Mouse (Mus musculus) naive thymus-derived CD4-positive, alpha-beta T cell, adult 2 months (primary cell): ENCODE measurements around the gene Atad1.
"Not testable (repeated sequence)": the region's sequence is repeated elsewhere in the genome, so short reads cannot be mapped to it uniquely, and the experiment has no call there.

Experiments used
- DNase-seq: peaks from one replicate; pipeline ENCODE4 v3.0.0-alpha.2; 2011; ENCODE audit warnings: low read depth

Atad1 gene

GRCm38 (mm10) chr19:32749425-32749824 is 9.8 kb upstream of the Atad1 start:
- DNase-seq, result peak; percentile 63

- DNase-seq, result no peak
Observed at GRCm38 (mm10) chr19:32740641-32741345, 1.2 kb upstream of the Atad1 start.

- no peak for DNase-seq
Observed at GRCm38 (mm10) chr19:32737844-32738243, 1.7 kb downstream of the Atad1 start.

- DNase-seq, result no peak
Observed at GRCm38 (mm10) chr19:32732922-32733321, 6.7 kb downstream of the Atad1 start.

- DNase-seq, result no peak
Observed at GRCm38 (mm10) chr19:32729785-32730184, 9.8 kb downstream of the Atad1 start.

GRCm38 (mm10) chr19:32726451-32727325 is 12.9 kb downstream of the Atad1 start:
- DNase-seq, result peak; percentile 46

GRCm38 (mm10) chr19:32723817-32724216 is 15.8 kb downstream of the Atad1 start:
- DNase-seq, result no peak

GRCm38 (mm10) chr19:32720319-32720718 is 19.3 kb downstream of the Atad1 start:
- no peak for DNase-seq

- no peak for DNase-seq
Observed at GRCm38 (mm10) chr19:32717590-32717989, 22.0 kb downstream of the Atad1 start.

- DNase-seq, result no peak
Observed at GRCm38 (mm10) chr19:32715681-32716080, 23.9 kb downstream of the Atad1 start.

- DNase-seq, result peak; percentile 76
Observed at GRCm38 (mm10) chr19:32715201-32715600, 24.4 kb downstream of the Atad1 start.

- DNase-seq, result no peak
Observed at GRCm38 (mm10) chr19:32713471-32713870, 26.1 kb downstream of the Atad1 start.

- peak; percentile 92 for DNase-seq
Observed at GRCm38 (mm10) chr19:32712588-32713042, 27.0 kb downstream of the Atad1 start.

- DNase-seq, result peak; percentile 94
Observed at GRCm38 (mm10) chr19:32711761-32712541, 27.6 kb downstream of the Atad1 start.

- DNase-seq, result peak; percentile 79
Observed at GRCm38 (mm10) chr19:32710288-32710687, 29.3 kb downstream of the Atad1 start.

- no peak for DNase-seq
Observed at GRCm38 (mm10) chr19:32708996-32709395, 30.6 kb downstream of the Atad1 start.

GRCm38 (mm10) chr19:32702191-32702590 is 37.4 kb downstream of the Atad1 start:
- DNase-seq, result no peak

- no peak for DNase-seq
Observed at GRCm38 (mm10) chr19:32696674-32697073, 42.9 kb downstream of the Atad1 start.

GRCm38 (mm10) chr19:32689724-32690123 is 49.9 kb downstream of the Atad1 start:
- DNase-seq, result peak; percentile 71

GRCm38 (mm10) chr19:32688227-32688626 is 51.4 kb downstream of the Atad1 start:
- not testable (repeated sequence) for DNase-seq

- no peak for DNase-seq
Observed at GRCm38 (mm10) chr19:32687721-32688120, 51.9 kb downstream of the Atad1 start.

GRCm38 (mm10) chr19:32683081-32683480 is 56.5 kb downstream of the Atad1 start:
- DNase-seq, result no peak
